Mouse (Mus musculus): ENCODE data around the gene Prkce. TPM values are rescaled to one million over a fixed set of nuclear protein-coding genes. Genes with fewer than 3 reads are reported as not detected.

Gene Prkce
- polyA plus RNA-seq, 1 experiment from 2014 or later, result 5.2 TPM

DNA sequence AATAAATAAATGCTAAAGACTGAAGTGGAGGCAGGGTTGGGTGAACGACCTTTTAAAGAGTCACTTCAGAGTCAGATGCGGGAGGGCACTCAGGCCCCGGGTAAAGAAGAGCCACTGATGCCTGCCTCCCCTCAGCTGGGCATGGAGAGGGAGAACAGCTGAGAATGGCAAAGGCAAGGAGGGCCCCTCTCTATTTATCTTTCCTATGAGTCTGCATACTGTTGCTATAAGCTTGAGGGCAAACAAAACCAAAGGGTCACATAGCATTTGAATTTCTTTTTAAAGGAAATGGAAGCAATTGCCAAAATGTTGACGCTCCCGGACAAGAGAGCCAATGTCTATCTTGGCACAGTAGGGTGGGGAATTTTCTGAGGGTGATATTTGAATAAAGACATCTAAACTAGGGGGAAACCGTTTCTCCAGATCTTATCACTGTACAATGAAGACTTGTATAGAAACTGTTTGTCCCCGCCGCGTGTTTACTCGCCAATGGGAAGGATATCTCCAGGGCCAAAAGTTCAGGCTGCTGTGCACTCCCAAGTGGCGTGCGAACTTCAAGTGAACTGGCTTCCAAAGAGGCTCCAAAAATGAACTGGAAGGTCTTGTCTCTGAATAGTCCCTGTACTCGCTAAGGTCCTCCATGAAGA is 347.5 kb downstream of the Prkce start:
- Histone ChIP-seq H3K9me3 (ENCODE audit: control insufficient read depth) (no peaks in the 10 kb centered on the region), H3K27ac (ENCODE audit: low read depth, low read length) (no peak overlapping the region), H3K9ac (ENCODE audit: low read depth, low read length) (no peak overlapping the region), H3K4me3 (ENCODE audit: low read depth, low read length) (no peak overlapping the region), H3K4me2 (replicated peaks; ENCODE audit: low read depth) (no peak overlapping the region), H3K27me3 (replicated peaks; ENCODE audit: control insufficient read depth, insufficient read depth, low read length) (no peaks in the 10 kb centered on the region), H3K4me1 (replicated peaks; ENCODE audit: control insufficient read depth, insufficient read depth, low read length) (no peaks in the 10 kb centered on the region), H3K36me3 (ENCODE audit: control insufficient read depth, insufficient read depth) (no peaks in the 10 kb centered on the region)
- no peak for TF ChIP-seq CTCF (IDR thresholded peaks at IDR 0.05; ENCODE audit: low read depth)
- no peak for ATAC-seq
- 53% methylated on average over 13 of the region's 13 CpGs for WGBS

DNA sequence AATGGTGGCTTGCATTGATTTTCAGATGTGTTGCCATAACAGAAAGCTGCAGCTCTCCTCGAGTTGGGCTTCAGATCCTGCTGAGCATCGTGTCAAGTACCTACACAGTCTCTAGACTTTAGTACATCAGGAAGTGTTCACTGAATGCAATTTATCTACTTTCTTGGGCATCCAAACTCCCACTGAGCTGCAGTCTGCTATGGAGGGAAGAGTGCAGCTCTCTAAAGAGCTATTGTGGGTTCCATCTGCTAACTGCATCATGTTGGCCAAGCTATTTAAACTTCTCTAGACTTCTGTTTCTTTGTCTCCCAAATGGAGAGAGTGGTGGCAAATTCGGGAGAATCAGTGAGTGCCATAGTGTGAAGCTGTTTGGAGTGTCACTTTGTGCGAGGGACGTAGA is 349.0 kb downstream of the Prkce start:
- no peak for ATAC-seq
- Histone ChIP-seq H3K27ac (ENCODE audit: low read depth, low read length) (no peak overlapping the region), H3K27me3 (replicated peaks; ENCODE audit: control insufficient read depth, insufficient read depth, low read length) (no peaks in the 10 kb centered on the region), H3K4me3 (ENCODE audit: low read depth, low read length) (no peak overlapping the region), H3K36me3 (ENCODE audit: control insufficient read depth, insufficient read depth) (no peaks in the 10 kb centered on the region), H3K4me1 (replicated peaks; ENCODE audit: control insufficient read depth, insufficient read depth, low read length) (no peaks in the 10 kb centered on the region), H3K4me2 (replicated peaks; ENCODE audit: low read depth) (no peak overlapping the region), H3K9me3 (ENCODE audit: control insufficient read depth) (no peaks in the 10 kb centered on the region), H3K9ac (ENCODE audit: low read depth, low read length) (no peak overlapping the region)
- no peak for TF ChIP-seq CTCF (IDR thresholded peaks at IDR 0.05; ENCODE audit: low read depth)
- 74% methylated on average over 5 of the region's 5 CpGs for WGBS

DNA sequence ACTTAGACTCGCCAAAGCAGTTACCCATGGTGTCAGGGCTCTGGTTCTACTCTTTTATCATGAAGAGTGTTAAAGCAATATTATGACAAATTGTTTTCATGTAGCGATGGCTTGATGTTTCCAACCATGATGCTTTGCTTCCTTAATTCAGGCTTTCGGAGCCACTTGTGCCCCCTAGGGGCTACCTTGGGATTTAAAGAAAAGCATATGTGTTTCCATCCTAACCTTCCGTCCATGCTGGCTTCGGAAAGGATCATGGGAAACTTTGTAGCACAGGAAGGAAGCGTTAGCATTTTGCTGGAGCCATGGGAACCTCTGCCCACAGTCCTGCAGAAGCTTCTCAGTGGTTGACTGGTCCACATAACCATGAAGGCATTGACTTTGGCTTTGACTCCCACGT is 351.0 kb downstream of the Prkce start:
- no peak overlapping the region for H3K4me3 ChIP-seq (ENCODE audit: low read depth, low read length)
- H3K9ac ChIP-seq (ENCODE audit: low read depth, low read length), result no peak overlapping the region
- TF ChIP-seq CTCF (IDR thresholded peaks at IDR 0.05; ENCODE audit: low read depth), result 0 out of 2 replicates have a peak, but pooled peaks have one; percentile 11
- H3K36me3 ChIP-seq (ENCODE audit: control insufficient read depth, insufficient read depth), result no peaks in the 10 kb centered on the region
- ATAC-seq, result no peak
- 89% methylated on average over 7 of the region's 7 CpGs for WGBS
- no peaks in the 10 kb centered on the region for H3K9me3 ChIP-seq (ENCODE audit: control insufficient read depth)
- H3K27me3 ChIP-seq (replicated peaks; ENCODE audit: control insufficient read depth, insufficient read depth, low read length), result no peaks in the 10 kb centered on the region
- H3K4me1 ChIP-seq (replicated peaks; ENCODE audit: control insufficient read depth, insufficient read depth, low read length), result no peaks in the 10 kb centered on the region
- no peak overlapping the region for H3K27ac ChIP-seq (ENCODE audit: low read depth, low read length)
- H3K4me2 ChIP-seq (replicated peaks; ENCODE audit: low read depth), result no peak overlapping the region

DNA sequence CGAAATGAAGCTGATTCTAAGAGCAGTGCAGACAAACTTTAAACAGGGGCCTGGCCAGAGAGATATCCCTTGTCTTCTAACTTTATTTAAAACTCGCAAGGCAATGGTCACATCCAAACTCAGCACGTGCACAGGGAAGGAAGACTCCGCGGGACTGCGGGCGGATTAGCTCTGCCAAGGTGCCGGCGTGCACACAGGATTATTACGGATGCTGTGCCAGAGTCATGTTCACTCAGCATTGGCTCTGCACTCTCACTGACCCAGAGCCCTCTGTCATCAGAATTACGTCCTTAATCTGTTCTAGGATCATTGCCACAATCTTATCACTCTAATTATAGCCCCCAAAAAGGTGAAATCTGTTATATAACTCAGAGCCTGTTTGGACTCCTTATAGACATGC is 353.7 kb downstream of the Prkce start:
- Histone ChIP-seq H3K4me2 (replicated peaks; ENCODE audit: low read depth) (no peak overlapping the region), H3K9ac (ENCODE audit: low read depth, low read length) (no peak overlapping the region), H3K27ac (ENCODE audit: low read depth, low read length) (no peak overlapping the region), H3K36me3 (ENCODE audit: control insufficient read depth, insufficient read depth) (no peaks in the 10 kb centered on the region; the same call in 1 of the 2 replicates), H3K27me3 (replicated peaks; ENCODE audit: control insufficient read depth, insufficient read depth, low read length) (no peaks in the 10 kb centered on the region), H3K4me1 (replicated peaks; ENCODE audit: control insufficient read depth, insufficient read depth, low read length) (no peaks in the 10 kb centered on the region), H3K4me3 (ENCODE audit: low read depth, low read length) (no peak overlapping the region), H3K9me3 (ENCODE audit: control insufficient read depth) (no peaks in the 10 kb centered on the region)
- TF ChIP-seq CTCF (IDR thresholded peaks at IDR 0.05; ENCODE audit: low read depth), result no peak
- 93% methylated on average over 11 of the region's 11 CpGs for WGBS
- no peak for ATAC-seq

DNA sequence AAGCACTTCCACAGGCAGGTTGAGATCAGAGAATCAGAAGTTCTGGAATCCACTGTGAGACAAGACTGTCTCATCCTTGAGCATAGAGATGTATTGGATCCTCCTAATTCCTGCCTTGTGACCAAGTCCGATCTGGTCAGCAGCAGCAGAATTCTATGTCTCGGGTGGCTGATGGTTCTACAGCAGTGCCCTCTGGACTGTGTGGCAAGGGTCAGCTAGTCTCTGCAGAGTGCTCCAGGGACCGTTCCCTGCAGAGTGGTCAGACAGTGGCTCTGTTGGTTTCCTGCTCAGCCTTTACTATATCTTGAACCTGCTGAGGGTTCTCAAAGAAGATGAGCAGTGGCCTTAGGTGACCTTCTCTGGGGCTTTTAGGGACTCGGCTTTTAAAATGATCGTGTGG is 355.1 kb downstream of the Prkce start:
- Histone ChIP-seq H3K4me2 (replicated peaks; ENCODE audit: low read depth) (no peak overlapping the region), H3K9ac (ENCODE audit: low read depth, low read length) (no peak overlapping the region), H3K36me3 (ENCODE audit: control insufficient read depth, insufficient read depth) (no peaks in the 10 kb centered on the region; the same call in 1 of the 2 replicates), H3K27me3 (replicated peaks; ENCODE audit: control insufficient read depth, insufficient read depth, low read length) (no peaks in the 10 kb centered on the region), H3K27ac (ENCODE audit: low read depth, low read length) (no peak overlapping the region), H3K4me3 (ENCODE audit: low read depth, low read length) (no peak overlapping the region), H3K4me1 (replicated peaks; ENCODE audit: control insufficient read depth, insufficient read depth, low read length) (no peaks in the 10 kb centered on the region), H3K9me3 (ENCODE audit: control insufficient read depth) (no peaks in the 10 kb centered on the region)
- ATAC-seq, result no peak
- no peak for TF ChIP-seq CTCF (IDR thresholded peaks at IDR 0.05; ENCODE audit: low read depth)
- WGBS, result 80% methylated on average over 5 of the region's 5 CpGs

DNA sequence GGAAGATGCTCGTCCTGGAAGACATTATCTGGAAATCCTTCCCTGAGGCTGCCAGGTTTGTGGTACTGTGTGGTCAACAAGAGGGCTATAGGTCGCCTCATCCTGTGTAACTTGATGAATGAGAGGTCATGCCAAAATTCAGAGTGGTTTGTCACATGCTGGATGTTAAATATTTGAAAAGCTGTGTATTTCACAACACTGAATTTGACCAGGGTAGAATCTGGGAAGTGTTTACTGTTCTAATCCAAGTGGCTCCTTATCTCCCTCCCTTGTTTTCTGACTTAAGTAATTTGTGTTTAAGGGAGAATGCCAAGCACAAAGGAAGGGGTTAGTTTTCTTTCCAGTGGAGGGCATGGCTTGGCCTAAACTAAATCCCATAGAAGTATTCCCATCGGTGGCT is 355.8 kb downstream of the Prkce start:
- Histone ChIP-seq H3K4me1 (replicated peaks; ENCODE audit: control insufficient read depth, insufficient read depth, low read length) (no peaks in the 10 kb centered on the region), H3K4me3 (ENCODE audit: low read depth, low read length) (no peak overlapping the region), H3K4me2 (replicated peaks; ENCODE audit: low read depth) (no peak overlapping the region), H3K27me3 (replicated peaks; ENCODE audit: control insufficient read depth, insufficient read depth, low read length) (no peaks in the 10 kb centered on the region), H3K9me3 (ENCODE audit: control insufficient read depth) (no peaks in the 10 kb centered on the region), H3K27ac (ENCODE audit: low read depth, low read length) (no peak overlapping the region), H3K9ac (ENCODE audit: low read depth, low read length) (no peak overlapping the region), H3K36me3 (ENCODE audit: control insufficient read depth, insufficient read depth) (no peaks in the 10 kb centered on the region; the same call in 1 of the 2 replicates)
- 62% methylated on average over 3 of the region's 3 CpGs for WGBS
- ATAC-seq, result no peak
- TF ChIP-seq CTCF (IDR thresholded peaks at IDR 0.05; ENCODE audit: low read depth), result no peak
